Mouse (Mus musculus): ENCODE data around the gene Siglecf.
A peak's percentile ranks its signal among the peaks of the same experiment; 100 is the strongest.

Siglecf gene

DNA sequence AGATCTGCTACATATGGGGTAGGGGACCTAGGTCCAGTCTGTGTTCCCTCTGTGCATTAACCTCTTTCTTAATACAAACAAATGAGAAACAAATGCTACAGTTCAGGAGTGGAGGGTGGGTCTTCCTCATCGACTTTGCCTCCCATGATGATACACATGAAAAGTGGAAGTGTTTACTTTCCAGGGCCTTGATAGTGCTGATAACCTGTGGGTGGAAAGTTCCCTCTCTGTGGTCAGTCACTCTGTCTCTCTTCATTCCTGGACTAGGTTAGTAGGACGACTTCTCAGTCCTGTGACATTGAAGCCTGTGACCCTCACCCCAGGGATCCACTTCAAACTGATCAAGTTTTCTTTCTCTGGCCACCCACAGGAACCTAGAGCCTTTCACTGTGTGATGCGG, at the start of gene Siglecf:
TSS of gene Siglecf (plus strand) at position 188 of the 400 bp plus-strand sequence.
- DNase-seq: no peak

DNA sequence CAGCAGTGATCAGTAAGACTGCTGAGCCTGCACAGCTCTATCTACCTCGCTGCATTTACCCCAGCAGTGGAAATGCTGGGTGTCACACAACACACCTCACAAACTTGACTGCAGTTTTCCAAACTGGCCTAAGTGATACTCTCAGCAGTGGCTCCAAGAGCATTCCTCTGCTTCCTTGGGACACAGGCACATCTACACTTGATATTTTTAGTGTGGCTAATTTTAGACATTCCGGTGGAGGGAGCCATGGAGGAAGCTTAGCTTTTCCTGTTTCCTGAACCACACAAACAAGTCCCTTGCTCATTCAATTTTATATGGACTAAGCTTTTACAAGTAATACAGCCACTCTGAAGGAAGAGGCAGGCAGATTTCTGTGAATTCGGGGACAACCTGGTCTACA, 45.9 kb upstream of the Siglecf start:
- peak; percentile 27 for DNase-seq

DNA sequence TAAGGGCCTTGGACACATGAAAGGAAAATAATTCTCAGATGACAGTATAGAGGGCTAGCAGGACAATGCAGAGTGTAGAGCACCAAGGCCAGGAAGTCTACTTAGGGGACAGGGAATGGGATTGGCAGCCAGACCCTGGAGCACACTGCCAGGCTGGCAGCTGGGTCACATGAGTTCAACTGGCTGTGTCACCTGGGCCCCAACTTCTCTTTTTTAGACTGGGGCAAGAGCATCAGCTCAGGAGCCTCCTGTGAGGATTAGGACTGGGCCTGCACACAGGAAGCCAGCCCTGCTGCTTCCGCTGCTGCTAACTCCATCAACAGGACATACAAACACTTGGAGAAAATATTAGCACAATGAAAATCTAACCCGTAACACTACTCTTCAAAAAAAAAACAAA, 42.1 kb upstream of the Siglecf start:
- peak; percentile 15 for DNase-seq

DNA sequence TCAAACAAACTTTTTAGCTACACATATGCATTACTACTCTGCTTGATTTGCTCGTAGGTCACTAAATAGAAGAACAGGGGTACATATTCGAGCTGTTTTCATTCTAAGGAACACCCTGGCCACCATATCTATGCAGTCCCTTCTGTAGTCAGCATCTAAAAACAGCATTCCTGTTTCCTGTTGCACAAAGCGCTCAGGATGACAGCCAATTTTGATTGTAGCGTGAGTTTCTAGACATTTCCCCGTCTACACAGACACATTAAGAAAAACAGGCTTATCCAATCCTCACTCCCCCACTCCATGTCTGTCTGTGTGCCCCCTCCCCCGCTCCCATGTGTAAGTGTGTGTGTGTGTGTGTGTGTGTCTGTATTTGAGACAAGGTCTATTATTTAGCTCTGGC, 39.5 kb upstream of the Siglecf start:
- DNase-seq: peak; percentile 6

DNA sequence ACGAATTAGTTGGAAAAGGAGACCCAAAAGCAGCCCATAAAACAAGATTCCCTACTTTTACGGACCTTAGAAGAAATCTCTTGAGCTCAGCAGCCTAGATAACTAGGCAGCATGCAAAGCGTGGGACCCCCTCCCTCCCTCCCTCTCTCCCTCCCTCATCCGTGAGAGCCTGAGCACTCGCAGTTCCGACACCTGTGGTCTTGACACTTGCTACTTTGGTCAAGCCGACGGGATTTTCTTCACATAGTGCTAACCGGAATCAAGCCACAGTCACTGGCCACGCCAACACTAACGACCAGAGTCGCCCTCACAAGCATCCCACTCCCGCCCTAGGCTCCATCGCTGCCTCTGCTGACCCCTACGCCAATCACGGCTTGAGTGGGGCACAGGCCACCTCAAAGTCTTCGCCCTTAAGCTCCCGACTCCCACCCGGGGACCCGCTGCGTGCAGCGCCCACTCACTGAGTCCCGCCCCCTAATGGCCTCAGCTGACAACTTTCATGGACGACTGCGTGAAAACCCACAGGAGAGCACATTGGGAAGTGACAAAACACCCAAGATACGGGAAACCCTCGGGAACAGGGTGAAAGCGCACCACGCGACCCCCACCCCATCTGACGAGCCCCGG, 38.6 kb upstream of the Siglecf start:
- DNase-seq: no peak

DNA sequence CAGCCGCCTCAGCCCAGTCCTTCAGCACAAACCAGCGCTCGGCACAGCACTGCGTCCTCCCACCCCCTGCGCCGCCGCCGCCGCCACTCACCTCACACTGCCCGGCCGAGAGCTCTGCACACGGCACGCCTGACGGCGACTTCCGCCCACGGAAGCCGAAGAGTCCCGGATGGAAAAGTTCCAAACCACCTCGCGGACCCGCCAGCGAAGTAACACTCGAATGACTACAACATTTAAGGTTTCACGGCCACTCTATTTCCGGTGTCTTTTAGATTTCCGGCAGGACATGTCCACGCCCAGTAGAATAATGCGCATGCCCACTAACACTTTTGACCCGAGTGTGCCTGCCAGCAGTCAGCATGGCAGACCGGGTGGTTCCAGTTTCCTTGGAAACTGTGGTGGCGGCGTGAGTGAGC, 38.1 kb upstream of the Siglecf start, which contains the start of gene Zfp715:
TSS of gene Zfp715 (minus strand) at position 282 of the 416 bp plus-strand sequence.
- peak; percentile 93 for DNase-seq

DNA sequence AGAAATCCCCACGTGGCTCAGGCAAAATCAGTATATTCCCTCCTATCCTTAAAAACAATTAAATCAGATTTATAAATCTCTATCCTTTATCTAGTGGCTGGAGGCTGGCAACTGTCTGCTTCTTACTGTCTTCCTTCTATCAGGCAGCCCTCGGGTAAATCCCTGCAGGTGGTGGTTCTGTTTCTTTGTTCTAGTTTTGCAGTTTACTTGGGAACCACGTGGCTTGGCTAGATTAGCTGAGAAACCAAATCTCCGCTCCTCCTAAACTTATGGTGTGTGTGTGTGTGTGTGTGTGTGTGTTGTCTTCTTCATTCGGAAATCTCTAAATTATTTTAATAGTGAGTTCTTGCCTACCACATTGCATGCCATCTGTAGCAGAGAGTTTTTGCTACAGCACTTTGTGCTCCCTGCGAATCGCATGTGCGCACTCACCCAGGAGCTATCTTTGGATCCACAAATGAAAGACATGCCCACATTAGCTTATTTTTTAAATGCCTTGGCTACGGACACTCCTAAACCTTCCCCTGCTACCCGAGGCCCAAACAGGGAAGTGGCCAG, 24.8 kb upstream of the Siglecf start:
- no peak for DNase-seq

DNA sequence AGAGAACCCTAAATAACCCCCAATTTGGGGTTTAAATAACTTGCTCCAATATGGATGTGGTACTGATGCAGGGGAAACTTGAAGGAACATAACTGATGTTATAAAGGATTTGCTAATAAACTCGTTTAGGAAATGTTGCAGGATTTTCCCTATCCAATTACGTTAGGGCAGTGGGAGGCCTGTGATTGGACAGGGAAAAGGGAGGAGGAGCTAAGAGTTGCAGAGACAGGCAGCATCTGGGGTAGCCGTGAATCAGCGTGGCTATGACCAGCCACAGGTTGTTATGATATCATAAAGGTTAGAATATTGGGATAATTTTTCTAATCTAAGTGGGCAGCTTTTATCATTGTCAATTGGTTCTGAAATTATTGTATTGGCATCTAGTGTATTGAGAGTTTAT, 23.0 kb upstream of the Siglecf start:
- no peak for DNase-seq

DNA sequence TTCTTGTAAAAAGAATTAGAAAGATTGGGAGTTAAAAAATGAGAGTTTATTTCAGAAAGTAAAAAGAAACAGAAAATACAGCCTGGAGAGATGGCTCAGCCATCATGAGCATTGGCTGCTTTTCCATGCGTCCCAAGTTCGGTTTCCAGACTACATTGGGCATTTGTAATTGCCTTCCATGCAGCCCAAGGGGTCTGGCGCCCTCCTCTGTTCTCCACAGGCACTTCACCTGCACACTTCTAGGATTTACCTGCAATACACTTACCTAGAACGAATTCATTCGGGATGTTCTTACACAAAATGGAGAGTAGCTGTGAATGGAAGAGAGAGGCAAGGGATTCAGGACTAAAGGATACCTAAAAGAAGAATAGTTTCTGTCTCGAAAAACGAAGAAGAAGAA, 17.9 kb upstream of the Siglecf start:
- DNase-seq: peak; percentile 53

DNA sequence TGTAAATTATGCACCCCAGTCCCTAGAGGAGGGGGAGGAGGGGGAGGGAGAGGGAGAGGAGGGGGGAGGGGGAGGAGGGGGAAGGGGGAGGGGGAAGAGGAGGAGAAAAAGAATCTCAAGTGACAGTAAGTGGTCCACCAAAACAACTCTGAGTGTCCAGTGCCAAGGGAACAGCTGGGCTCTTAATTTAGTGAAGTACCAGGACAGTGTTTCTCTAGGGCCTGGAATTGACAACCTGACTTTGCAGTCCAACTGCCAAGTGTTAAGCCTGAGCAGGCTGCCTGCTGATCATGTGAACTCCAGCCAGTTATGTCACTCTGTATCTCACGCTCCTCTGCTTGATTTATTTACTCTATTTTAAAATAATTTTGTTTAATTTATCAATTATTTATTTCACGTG, 17.2 kb upstream of the Siglecf start:
- DNase-seq: no peak

DNA sequence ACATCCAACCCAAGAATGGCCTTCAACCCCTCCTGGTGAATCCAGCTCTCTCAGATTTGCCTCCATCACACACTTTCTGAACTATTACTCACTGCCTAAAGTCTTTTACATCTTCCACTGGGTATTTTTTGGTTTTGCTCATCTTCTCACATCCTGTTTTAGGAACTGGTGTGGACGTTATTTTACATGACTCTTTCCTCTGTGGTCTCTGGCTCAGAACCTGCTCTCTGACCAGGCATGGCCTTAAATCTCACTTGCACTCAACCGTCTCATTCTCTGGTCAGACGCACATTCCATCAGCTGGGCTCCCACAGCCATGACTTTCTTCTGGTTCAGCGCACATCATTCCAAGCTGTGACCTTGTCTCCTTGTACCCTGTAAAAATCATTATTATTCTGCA, 10.4 kb upstream of the Siglecf start:
- DNase-seq: no peak

DNA sequence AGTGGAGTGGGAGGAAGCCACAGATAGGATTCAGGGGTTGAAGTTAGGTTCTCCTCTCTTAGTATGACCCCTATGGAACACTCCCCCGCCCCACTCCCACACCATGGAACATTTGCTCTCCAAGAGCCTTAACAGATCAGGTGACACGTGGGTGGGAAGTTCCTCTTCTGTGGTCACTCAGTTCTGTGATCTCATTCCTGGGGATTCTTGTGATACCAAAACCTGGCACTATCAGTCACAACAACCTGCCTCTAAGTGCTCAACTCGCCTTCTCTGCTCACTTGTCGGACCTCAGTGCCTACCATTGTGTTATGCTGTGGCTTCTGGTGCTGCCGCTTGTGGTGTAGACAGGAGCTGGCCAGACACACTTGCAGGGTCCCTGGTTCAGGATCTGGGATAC, 8.0 kb upstream of the Siglecf start:
- DNase-seq: no peak

DNA sequence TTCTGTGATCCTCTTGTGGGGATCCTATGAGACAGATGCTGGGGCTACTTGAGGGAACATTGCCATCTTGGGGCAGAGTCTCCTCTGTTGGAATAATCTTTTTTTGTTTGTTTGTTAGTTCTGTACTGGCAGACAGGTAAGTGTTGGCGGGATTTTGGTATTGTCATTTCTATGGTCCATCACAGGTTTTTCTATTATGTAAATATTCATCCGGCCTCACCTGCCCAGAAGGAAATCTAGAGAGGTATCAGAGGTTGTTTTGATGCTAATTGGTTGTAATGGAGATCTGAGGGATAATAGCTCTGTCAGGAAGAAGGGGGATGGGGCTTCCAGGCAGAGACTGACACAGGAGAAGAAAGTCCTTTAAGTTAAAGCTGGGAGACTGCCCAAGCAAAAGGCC, 7.1 kb upstream of the Siglecf start:
- DNase-seq: no peak

DNA sequence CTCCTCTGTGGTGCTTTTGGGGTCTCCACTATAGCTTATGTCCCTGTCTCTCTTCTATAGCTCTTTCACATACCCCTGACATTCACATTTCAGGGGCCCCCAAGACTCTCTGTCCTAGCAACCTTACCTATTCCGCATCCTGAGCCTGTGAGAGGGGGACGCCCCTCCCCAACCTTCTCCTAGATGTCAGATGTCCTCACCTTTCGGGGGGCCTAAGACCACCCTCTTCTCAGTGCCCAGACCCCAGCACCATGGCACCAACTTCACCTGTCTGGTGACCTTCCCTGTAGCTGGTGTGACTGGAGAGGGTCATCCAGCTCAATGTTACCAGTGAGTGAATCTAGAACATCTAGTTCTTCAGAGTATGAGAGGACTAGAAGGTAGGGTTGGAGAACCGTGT, 6.7 kb upstream of the Siglecf start:
- no peak for DNase-seq

DNA sequence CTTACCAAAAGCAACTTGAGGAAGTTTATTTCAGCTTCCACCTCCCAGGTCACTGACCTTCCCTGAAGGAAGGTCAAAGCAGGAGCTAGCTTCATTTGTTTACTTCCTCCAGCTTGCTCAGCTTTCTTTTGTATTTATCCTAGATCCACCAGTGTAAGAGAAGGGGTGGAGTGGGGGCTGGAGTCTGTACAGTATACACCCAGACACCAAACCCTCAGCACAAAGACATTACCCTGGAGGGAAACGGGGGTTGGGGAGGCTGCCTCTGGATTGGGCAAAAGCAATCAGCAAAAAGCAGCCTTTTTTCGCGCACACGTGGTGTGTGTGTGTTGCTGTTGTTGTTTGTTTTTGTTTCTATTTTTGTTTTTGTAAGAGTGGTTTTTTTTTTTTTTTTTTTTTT, 5.0 kb upstream of the Siglecf start:
- DNase-seq: no peak

DNA sequence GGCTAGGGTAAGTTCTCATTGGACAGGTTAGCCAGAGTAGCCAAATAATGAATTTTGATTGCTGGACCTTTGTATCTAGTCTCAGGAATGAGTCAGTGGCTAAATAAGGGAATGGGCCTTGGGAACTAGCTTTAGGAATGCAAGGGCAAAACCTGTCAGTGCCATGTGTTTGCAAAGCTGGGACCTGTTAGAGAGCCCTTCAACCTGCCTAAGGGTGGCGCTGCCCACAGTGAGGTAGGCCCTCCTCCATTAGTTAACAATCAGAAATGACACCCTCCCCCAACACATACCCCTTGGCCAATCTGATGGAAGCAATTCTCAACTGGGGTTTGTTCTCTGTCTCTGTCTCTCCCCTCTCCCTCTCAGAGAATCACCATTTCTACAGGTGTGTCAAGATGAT, 4.6 kb upstream of the Siglecf start:
- no peak for DNase-seq

DNA sequence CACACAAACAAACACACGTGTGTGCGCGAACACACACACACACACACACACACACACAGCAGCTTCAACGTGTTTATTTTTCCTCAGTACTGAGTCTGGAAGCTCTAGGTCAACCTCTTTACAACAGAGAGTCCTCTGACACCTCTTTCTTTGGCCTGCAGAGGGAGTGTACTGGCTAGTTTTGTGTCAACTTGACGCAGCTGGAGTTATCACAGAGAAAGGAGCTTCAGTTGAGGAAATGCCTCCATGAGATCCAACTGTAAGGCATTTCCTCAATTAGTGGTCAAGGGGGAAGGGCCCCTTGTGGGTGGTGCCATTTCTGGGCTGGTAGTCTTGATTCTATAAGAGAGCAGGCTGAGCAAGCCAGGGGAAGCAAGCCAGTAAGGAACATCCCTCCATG, 1.5 kb upstream of the Siglecf start:
- peak; percentile 11 for DNase-seq

DNA sequence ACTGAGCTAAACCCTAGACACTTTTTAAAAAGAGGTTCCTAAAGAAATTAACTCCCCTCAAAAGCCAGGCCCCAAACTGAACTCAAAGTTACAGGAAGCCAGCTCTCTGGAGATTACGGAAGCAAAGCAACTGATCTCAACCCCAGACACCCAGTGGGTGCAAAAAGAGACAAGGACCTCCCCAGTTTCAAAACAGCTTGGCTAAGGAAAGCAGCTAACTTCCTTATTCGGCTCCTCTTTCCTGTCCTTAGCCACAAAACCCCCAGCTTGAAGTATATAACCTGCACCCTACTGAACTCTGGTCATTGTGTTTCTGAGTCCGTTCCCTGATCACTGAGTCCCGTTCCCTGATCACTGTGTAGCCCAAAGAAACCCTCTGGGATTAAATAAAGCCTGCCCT, 2.0 kb downstream of the Siglecf start:
- no peak for DNase-seq

DNA sequence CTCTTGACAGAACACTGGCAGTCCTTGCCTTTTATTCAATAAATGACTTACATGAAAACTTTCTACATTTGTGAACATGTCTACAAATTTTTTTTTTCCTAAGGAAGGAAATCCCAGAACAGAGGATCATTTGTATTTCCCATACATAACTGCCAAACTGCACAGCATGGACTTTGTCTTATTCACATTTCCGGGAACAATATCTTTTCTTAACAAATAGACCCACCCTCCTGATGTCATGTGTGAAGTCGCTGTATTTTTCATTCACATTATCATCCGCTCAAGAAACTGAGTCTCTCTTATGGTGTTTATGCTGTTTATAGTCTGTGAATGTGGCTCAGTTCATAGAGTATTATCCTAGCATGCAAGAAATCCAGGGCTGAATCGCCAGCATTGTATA, 2.6 kb downstream of the Siglecf start:
- DNase-seq: no peak

DNA sequence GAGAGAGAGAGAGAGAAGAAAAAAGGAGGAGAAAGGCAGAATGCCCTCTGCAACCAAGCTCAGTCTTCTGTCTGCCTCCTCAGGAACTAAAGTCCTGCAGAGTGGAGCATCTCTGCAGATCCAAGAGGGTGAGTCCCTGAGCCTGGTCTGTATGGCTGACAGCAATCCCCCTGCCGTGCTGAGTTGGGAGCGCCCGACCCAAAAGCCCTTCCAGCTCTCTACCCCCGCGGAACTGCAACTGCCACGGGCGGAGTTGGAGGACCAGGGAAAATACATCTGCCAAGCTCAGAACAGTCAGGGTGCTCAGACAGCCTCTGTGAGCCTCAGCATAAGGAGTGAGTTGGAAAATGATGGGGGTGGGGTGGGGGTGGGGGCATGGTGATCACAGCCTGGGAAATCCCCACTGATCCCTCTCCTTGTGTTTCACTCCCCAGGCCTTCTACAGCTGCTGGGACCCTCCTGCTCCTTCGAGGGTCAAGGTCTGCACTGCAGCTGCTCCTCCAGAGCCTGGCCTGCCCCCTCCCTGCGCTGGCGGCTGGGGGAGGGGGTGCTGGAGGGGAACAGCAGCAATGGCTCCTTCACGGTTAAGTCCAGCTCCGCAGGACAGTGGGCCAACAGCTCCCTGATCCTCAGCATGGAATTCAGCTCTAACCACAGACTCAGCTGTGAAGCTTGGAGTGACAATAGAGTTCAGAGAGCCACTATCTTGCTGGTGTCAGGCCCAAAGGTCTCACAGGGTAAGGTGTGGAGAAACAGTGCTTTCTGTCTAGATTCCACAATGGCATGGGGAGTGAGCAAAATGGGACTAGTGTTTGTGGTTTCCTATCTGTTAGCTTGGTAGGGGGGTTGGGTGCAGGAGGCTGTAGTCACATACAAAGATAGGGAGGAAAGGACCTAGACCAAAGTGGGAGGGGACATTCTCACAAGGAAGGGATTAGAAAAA, 4.0 kb downstream of the Siglecf start:
- DNase-seq: no peak

DNA sequence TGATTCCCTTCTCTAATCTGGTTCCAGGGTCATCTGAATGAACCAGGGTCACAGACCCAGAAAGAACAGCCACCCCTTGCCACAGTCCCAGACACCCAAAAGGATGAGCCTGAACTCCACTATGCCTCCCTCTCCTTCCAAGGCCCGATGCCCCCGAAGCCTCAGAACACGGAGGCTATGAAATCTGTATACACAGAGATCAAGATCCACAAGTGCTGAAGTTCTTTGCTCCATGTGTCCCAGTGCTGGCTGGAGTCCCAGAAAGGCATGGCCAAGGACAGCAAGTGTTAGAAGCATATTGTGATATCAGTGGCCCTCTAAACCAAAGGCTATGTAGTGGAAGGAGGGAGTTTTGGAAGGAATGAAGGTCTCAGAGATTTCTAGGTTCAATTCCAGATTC, 7.4 kb downstream of the Siglecf start:
- DNase-seq: no peak

DNA sequence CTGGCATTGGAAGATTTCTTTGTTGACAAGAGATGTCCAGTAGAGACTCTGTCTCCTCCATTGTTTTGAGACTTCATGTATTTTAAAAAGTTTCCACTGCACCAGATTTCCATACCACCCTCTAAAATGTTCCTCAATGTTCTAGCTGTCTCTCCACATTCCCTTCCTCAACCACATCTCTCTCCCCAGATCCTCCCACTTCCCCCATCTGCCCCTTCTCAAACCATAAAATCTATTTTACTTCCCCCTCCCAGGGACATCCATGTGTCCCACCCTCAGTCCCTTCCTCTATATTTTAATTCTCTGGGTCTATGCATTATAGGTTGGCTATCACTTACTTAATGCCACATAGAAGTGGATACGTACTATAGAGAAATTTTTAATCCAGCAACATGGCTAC, 10.3 kb downstream of the Siglecf start:
- no peak for DNase-seq

DNA sequence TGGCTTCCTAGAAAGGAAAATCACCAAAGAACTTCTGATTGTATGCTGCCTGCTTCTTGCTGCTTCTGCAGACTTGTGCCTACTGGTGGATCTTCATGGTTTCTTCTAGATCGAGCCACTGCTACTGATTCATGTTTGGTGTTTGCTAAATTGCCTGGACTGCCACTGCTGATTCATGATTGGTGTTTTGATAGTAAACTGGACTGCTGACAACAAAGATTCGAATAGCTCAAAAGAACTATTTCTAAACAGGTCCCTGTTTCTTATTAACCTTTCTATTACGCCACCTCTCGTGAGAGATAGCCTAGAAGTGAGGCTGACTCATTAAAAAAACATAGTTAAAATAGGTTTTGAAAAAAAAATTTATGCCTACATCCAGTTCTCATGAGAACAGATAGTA, 10.9 kb downstream of the Siglecf start:
- DNase-seq: no peak

DNA sequence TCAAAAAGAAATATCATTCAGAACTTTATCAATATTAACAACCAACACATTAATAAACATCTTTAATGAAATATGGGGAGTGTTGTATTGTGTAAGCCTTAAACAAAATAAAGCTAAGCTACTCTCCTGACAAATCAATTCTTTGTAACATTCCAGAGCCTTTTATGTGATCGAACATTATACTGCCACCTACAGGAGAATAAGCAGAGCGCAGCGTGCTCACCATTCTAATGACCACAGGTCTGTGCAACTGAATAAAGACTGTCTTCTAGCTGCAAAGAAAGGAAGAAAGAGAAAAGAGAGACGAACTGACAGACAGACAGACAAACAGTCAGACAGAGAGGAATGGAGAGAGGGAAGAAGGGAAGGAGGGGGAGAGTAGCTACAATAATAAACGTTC, 27.1 kb downstream of the Siglecf start:
- DNase-seq: peak; percentile 49

Measured in kidney, postnatal 10 days (tissue).